Mouse (Mus musculus): ENCODE data around the gene Dmbt1. TPM values are rescaled to one million over a fixed set of nuclear protein-coding genes. Genes with fewer than 3 reads are reported as not detected.

Gene Dmbt1
- polyA plus RNA-seq, 1 experiment from 2014 or later = 0.04 TPM

DNA sequence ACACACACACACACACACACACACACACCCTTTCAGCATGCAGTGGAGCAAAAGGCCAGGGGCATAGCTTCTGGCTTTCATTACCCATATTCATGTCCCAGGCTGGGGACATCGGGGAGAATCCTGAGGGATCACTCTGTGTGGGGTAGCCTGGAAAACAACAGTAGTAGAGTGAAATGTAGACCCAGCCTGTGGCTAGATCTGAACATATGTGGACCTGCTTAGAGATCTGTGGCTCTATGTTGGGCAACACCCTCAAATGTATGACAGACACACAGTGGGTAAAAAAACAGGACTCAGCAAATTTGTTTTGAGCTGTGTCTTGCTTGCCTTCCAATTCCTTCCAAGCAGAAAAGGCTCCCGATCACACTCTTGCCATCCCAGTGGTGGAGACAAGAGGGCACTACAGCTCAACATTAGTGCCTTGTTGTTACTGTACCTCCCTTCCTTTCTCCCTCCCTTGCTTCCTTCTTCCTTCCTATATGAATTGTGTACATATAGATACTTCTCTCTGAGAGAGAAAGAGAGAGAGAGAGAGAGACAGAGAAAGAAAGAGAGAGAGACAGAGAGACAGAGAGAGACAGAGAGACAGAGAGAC lies 90.5 kb downstream of the Dmbt1 start:
- no peak overlapping the region for H3K27ac ChIP-seq (replicated peaks; ENCODE audit: low read depth, low read length)
- no peaks in the 10 kb centered on the region for H3K36me3 ChIP-seq (ENCODE audit: control insufficient read depth, insufficient read depth, low read length)
- no peak overlapping the region for H3K4me2 ChIP-seq (ENCODE audit: low read depth, low read length)
- 88% methylated on average over 2 of the region's 2 CpGs for WGBS
- H3K4me3 ChIP-seq (ENCODE audit: low read depth, low read length) = no peak overlapping the region
- H3K27me3 ChIP-seq (replicated peaks; ENCODE audit: control insufficient read depth, insufficient read depth, low read length) = no peaks in the 10 kb centered on the region
- ATAC-seq (ENCODE audit: low read depth) = no peak
- no peak for DNase-seq (ENCODE audit: low spot score)
- H3K9me3 ChIP-seq (ENCODE audit: control insufficient read depth, low read length) = no peaks in the 10 kb centered on the region
- H3K9ac ChIP-seq (ENCODE audit: low read depth, low read length) = no peak overlapping the region
- H3K4me1 ChIP-seq (ENCODE audit: control insufficient read depth, insufficient read depth, low read length) = no peaks in the 10 kb centered on the region

DNA sequence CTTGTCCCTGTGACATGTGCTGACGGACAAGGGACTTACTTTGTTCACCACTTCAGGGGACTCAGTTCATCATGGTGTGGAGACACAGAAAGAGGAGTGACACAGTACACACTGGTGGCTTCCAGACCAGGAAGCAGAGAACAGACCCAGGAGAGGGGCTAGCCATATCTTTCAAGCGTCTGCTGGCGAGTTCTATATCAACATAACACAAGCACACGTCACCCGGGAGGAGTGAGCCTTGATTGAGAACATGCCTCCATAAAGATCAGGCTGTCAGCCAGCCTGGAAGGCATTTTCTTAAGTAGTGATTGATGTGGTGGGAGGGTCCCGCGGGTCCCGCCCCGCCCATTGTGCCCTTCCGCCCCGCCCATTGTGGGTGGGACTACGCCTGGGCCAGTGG lies 98.2 kb downstream of the Dmbt1 start:
- no peaks in the 10 kb centered on the region for H3K36me3 ChIP-seq (ENCODE audit: control insufficient read depth, insufficient read depth, low read length)
- H3K4me2 ChIP-seq (ENCODE audit: low read depth, low read length) = no peak overlapping the region
- DNase-seq (ENCODE audit: low spot score) (no peak), ATAC-seq (ENCODE audit: low read depth) (no peak)
- 59% methylated on average over 12 of the region's 12 CpGs for WGBS
- H3K4me3 ChIP-seq (ENCODE audit: low read depth, low read length) = no peak overlapping the region
- no peaks in the 10 kb centered on the region for H3K27me3 ChIP-seq (replicated peaks; ENCODE audit: control insufficient read depth, insufficient read depth, low read length)
- no peak overlapping the region for H3K9ac ChIP-seq (ENCODE audit: low read depth, low read length)
- H3K9me3 ChIP-seq (ENCODE audit: control insufficient read depth, low read length) = no peaks in the 10 kb centered on the region
- H3K27ac ChIP-seq (replicated peaks; ENCODE audit: low read depth, low read length) = no peak overlapping the region
- no peaks in the 10 kb centered on the region for H3K4me1 ChIP-seq (ENCODE audit: control insufficient read depth, insufficient read depth, low read length)

DNA sequence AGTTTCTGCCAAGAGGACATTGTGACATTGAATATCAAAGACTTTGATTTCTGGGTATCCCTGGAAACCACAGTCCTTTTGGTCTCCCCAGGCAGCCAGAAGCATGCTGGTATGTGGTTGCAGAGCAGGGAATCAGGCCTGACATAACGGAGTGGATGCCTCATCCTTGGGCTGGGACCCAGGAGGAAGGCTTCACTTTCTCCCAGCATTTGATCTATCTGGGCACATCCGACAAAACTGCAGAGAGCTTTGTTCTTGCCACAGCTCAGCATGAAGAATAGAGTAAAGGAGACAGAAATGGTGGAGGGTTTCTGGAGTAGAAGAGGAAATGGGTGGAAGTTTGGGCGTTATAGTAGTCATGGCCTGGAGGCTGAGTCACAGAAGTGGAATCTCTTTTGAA lies 101.3 kb downstream of the Dmbt1 start:
- H3K9me3 ChIP-seq (ENCODE audit: control insufficient read depth, low read length) = no peaks in the 10 kb centered on the region
- H3K9ac ChIP-seq (ENCODE audit: low read depth, low read length) = no peak overlapping the region
- ATAC-seq (ENCODE audit: low read depth) (no peak), DNase-seq (ENCODE audit: low spot score) (no peak)
- H3K4me2 ChIP-seq (ENCODE audit: low read depth, low read length) = no peak overlapping the region
- H3K4me1 ChIP-seq (ENCODE audit: control insufficient read depth, insufficient read depth, low read length) = no peaks in the 10 kb centered on the region
- H3K27me3 ChIP-seq (replicated peaks; ENCODE audit: control insufficient read depth, insufficient read depth, low read length) = no peaks in the 10 kb centered on the region
- no peak overlapping the region for H3K4me3 ChIP-seq (ENCODE audit: low read depth, low read length)
- WGBS = 68% methylated on average over 3 of the region's 3 CpGs
- H3K27ac ChIP-seq (replicated peaks; ENCODE audit: low read depth, low read length) = no peak overlapping the region
- H3K36me3 ChIP-seq (ENCODE audit: control insufficient read depth, insufficient read depth, low read length) = no peaks in the 10 kb centered on the region

DNA sequence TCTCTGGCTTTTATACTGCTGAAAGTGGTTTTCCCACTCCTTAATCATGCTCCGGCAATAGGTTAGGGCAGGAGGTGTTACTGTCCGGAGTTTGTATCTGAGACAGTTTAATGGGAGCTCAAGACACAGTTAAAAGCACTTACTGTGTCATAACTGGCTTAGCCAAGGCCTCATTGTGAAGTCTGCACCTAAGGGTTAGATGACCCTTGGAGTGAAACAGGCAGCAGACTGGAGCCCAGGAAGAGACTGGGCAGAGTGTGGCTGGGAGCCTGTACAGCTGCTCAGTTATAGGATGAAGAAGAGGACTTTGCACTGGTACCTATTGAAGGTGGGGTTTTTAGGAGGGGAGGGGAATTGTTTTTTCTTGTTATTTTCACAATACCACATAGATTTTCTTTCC lies 114.4 kb downstream of the Dmbt1 start, which contains the start of gene 4933402N03Rik:
4933402N03Rik (minus strand) TSS at position 101 of the 400 bp plus-strand sequence.
- DNase-seq (ENCODE audit: low spot score) (no peak), ATAC-seq (ENCODE audit: low read depth) (no peak)
- WGBS = 94% methylated on average over 2 of the region's 2 CpGs

DNA sequence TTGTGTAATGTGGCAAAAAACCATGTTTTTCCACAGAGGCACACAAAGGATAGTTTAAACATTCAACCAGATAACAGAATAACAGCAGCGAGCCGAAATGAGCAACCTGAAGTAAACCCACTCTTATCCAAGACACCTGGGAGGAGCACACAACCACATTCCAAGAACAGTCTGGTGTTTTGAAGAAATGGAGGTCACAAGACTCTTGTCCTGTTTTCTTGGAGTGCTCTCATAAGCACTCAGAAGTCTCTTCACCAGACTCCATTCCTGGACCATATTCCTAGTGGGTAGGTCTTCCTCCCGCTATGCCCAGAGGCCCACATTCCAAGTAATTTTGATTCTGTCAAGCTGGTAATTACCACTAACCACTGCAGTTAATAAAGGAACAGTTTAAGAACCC lies 118.3 kb downstream of the Dmbt1 start:
- Histone ChIP-seq H3K9me3 (ENCODE audit: control insufficient read depth, low read length) (no peaks in the 10 kb centered on the region), H3K4me2 (ENCODE audit: low read depth, low read length) (no peak overlapping the region), H3K4me3 (ENCODE audit: low read depth, low read length) (no peak overlapping the region), H3K36me3 (ENCODE audit: control insufficient read depth, insufficient read depth, low read length) (no peaks in the 10 kb centered on the region), H3K4me1 (ENCODE audit: control insufficient read depth, insufficient read depth, low read length) (no peaks in the 10 kb centered on the region), H3K27me3 (replicated peaks; ENCODE audit: control insufficient read depth, insufficient read depth, low read length) (no peaks in the 10 kb centered on the region), H3K27ac (replicated peaks; ENCODE audit: low read depth, low read length) (no peak overlapping the region), H3K9ac (ENCODE audit: low read depth, low read length) (no peak overlapping the region)
- no peak for ATAC-seq (ENCODE audit: low read depth)
- WGBS = 84% methylated on average over 3 of the region's 3 CpGs
- no peak for DNase-seq (ENCODE audit: low spot score)

More for the DNA sequence above, 114.4 kb downstream of the Dmbt1 start, which contains the start of gene 4933402N03Rik:
- Histone ChIP-seq H3K9ac (ENCODE audit: low read depth, low read length) (no peak within 1 kb of the TSS), H3K4me1 (ENCODE audit: control insufficient read depth, insufficient read depth, low read length) (no peaks in the 10 kb centered on the region), H3K4me3 (ENCODE audit: low read depth, low read length) (no peak within 1 kb of the TSS), H3K9me3 (ENCODE audit: control insufficient read depth, low read length) (no peaks in the 10 kb centered on the region), H3K36me3 (ENCODE audit: control insufficient read depth, insufficient read depth, low read length) (no peaks in the 10 kb centered on the region), H3K27me3 (replicated peaks; ENCODE audit: control insufficient read depth, insufficient read depth, low read length) (no peaks in the 10 kb centered on the region), H3K4me2 (ENCODE audit: low read depth, low read length) (no peak within 1 kb of the TSS), H3K27ac (replicated peaks; ENCODE audit: low read depth, low read length) (no peak within 1 kb of the TSS)

DNA sequence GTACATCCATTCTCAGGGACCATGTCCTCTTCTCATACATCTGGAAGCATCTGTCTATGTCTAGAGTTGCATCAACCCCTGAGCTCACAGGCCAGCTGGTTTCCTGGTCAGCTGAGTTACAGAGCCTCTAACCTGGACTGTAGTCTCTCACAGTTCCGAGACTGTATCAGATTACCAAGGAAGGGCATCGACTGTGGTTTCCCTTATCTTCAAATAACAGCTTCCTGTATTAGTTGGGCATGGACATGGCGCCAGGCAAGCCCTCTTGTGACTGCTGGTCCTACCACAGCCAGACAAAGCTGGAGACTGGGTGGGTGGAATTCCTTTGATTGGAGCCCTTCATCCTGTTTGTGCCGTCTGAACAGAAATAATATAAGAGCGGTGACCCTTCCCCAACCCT lies 121.2 kb downstream of the Dmbt1 start:
- ATAC-seq (ENCODE audit: low read depth) (no peak), DNase-seq (ENCODE audit: low spot score) (no peak)
- Histone ChIP-seq H3K27ac (replicated peaks; ENCODE audit: low read depth, low read length) (no peak overlapping the region), H3K9ac (ENCODE audit: low read depth, low read length) (no peak overlapping the region), H3K4me3 (ENCODE audit: low read depth, low read length) (no peak overlapping the region), H3K27me3 (replicated peaks; ENCODE audit: control insufficient read depth, insufficient read depth, low read length) (no peaks in the 10 kb centered on the region), H3K9me3 (ENCODE audit: control insufficient read depth, low read length) (no peaks in the 10 kb centered on the region), H3K4me2 (ENCODE audit: low read depth, low read length) (no peak overlapping the region), H3K4me1 (ENCODE audit: control insufficient read depth, insufficient read depth, low read length) (no peaks in the 10 kb centered on the region), H3K36me3 (ENCODE audit: control insufficient read depth, insufficient read depth, low read length) (no peaks in the 10 kb centered on the region)
- 77% methylated on average over 5 of the region's 5 CpGs for WGBS

DNA sequence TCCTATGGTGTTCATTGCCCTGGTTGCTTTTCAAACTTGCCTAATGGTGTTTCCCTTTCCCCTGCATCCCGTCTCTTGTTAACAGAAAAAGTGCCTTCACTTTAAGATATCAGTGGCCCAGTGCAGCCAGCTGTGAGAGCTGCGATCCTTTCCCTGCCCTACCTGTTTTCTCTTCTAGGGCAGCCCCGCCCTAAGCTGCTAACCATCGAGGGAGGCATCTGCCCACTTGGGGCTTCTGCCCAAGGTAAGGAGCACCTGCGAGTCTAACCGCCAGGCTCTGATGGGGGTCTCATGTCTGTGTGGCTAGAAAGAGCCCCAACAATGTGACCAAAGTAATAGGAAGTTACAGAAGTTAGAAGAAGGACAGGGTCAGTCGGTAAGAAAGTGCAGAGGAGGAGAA lies 130.4 kb downstream of the Dmbt1 start:
- ATAC-seq (ENCODE audit: low read depth) (no peak), DNase-seq (ENCODE audit: low spot score) (no peak)
- Histone ChIP-seq H3K4me2 (ENCODE audit: low read depth, low read length) (no peak overlapping the region), H3K9me3 (ENCODE audit: control insufficient read depth, low read length) (no peaks in the 10 kb centered on the region), H3K4me1 (ENCODE audit: control insufficient read depth, insufficient read depth, low read length) (no peaks in the 10 kb centered on the region), H3K27me3 (replicated peaks; ENCODE audit: control insufficient read depth, insufficient read depth, low read length) (no peaks in the 10 kb centered on the region), H3K27ac (replicated peaks; ENCODE audit: low read depth, low read length) (no peak overlapping the region), H3K4me3 (ENCODE audit: low read depth, low read length) (no peak overlapping the region), H3K36me3 (ENCODE audit: control insufficient read depth, insufficient read depth, low read length) (no peaks in the 10 kb centered on the region), H3K9ac (ENCODE audit: low read depth, low read length) (no peak overlapping the region)
- WGBS = 68% methylated on average over 7 of the region's 7 CpGs

DNA sequence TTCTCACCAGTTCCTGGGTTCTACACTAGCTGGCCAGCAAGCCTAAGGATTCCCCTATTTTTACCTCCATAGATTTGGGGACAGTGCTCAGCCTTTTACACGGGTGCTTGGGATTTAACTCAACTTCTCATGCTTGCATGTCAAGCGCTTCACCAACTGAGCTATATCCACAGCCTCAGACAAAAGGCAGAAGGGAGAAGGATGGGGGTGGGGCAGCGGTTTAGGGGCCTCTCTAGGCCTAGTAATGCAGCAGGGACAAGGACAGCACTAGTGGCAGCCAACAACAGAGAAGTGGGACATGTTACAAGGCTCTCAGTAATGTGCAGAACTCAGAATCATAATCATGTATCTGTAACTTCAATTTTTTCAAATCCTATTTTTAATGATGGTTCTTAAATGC lies 135.9 kb downstream of the Dmbt1 start:
- Histone ChIP-seq H3K4me2 (ENCODE audit: low read depth, low read length) (no peak overlapping the region), H3K9ac (ENCODE audit: low read depth, low read length) (no peak overlapping the region), H3K4me3 (ENCODE audit: low read depth, low read length) (no peak overlapping the region), H3K27me3 (replicated peaks; ENCODE audit: control insufficient read depth, insufficient read depth, low read length) (no peaks in the 10 kb centered on the region), H3K27ac (replicated peaks; ENCODE audit: low read depth, low read length) (no peak overlapping the region), H3K4me1 (ENCODE audit: control insufficient read depth, insufficient read depth, low read length) (no peaks in the 10 kb centered on the region), H3K9me3 (ENCODE audit: control insufficient read depth, low read length) (no peaks in the 10 kb centered on the region), H3K36me3 (ENCODE audit: control insufficient read depth, insufficient read depth, low read length) (no peaks in the 10 kb centered on the region)
- WGBS = 78% methylated on average over 3 of the region's 3 CpGs
- ATAC-seq (ENCODE audit: low read depth) = no peak
- no peak for DNase-seq (ENCODE audit: low spot score)

DNA sequence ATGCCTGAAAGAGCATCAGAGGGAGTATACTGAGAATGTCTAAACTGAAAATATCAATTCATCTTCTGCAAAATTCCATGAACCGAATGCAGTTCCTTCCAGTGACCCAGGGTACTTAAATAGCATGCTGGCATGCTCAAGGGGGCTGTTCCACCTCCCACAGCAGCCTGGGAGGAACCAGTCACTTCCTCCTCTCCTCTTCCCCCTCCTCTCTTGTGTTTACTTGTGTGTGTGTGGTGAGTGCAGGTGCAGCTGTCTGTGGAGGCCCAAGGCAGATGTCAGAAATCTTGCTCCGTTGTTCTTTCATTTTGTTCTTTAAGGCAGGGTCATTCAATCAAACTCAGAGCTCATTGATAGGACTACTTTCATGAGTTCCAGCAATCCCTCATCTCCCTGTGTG lies 137.2 kb downstream of the Dmbt1 start:
- 50% methylated on average over 2 of the region's 2 CpGs for WGBS
- no peak for DNase-seq (ENCODE audit: low spot score)
- ATAC-seq (ENCODE audit: low read depth) = no peak

More for the DNA sequence above, 137.2 kb downstream of the Dmbt1 start:
- H3K9me3 ChIP-seq (ENCODE audit: control insufficient read depth, low read length) = no peaks in the 10 kb centered on the region
- H3K4me2 ChIP-seq (ENCODE audit: low read depth, low read length) = no peak overlapping the region
- H3K27ac ChIP-seq (replicated peaks; ENCODE audit: low read depth, low read length) = no peak overlapping the region
- H3K9ac ChIP-seq (ENCODE audit: low read depth, low read length) = no peak overlapping the region
- no peak overlapping the region for H3K4me3 ChIP-seq (ENCODE audit: low read depth, low read length)
- no peaks in the 10 kb centered on the region for H3K36me3 ChIP-seq (ENCODE audit: control insufficient read depth, insufficient read depth, low read length)
- no peaks in the 10 kb centered on the region for H3K4me1 ChIP-seq (ENCODE audit: control insufficient read depth, insufficient read depth, low read length)
- H3K27me3 ChIP-seq (replicated peaks; ENCODE audit: control insufficient read depth, insufficient read depth, low read length) = no peaks in the 10 kb centered on the region

All from embryonic facial prominence, embryonic 14.5 days (tissue).